Mouse (Mus musculus) kidney, postnatal 0 days (tissue): ENCODE measurements at regions not wholly inside any gene's neighbourhood (a gene's known extent, or its start where the extent isn't known, plus 50 kb on each side); places are given as distances from the start of the nearest gene placed in this dataset.

ENCODE experiments used
- ATAC-seq: fragments of 200-750 bp; cut with Nextera tagmentation; replicated peaks from 2 replicates; pipeline ENCODE4 v1.8.0; 2017; ENCODE audit warnings: low read depth, moderate number of reproducible peaks, moderate TSS enrichment, moderate library complexity; ENCODE audit not compliant: low FRiP score
- DNase-seq: peaks from one replicate; pipeline ENCODE4 v3.0.0-alpha.2; 2016; ENCODE audit warnings: low spot score
- H3K27ac ChIP-seq: fragments of 300-500 bp; sonication (generic); 2 replicates; pipeline ENCODE4 v1.5.1; 2014; ENCODE audit warnings: mild to moderate bottlenecking
- H3K27me3 ChIP-seq: fragments of 300-500 bp; sonication (generic); 2 replicates; pipeline ENCODE4 v1.6.1; 2014; ENCODE audit warnings: low read length, mixed read lengths; ENCODE audit not compliant: insufficient read depth
- H3K36me3 ChIP-seq: fragments of 300-500 bp; sonication (generic); 2 replicates; pipeline ENCODE4 v1.6.1; 2014; ENCODE audit warnings: low read length, mixed read lengths; ENCODE audit not compliant: insufficient read depth
- H3K4me1 ChIP-seq: fragments of 300-500 bp; sonication (generic); replicated peaks from 2 replicates; pipeline ENCODE4 v1.6.1; 2014; ENCODE audit warnings: antibody characterized with exemption, low read length, mixed read lengths; ENCODE audit not compliant: insufficient read depth
- H3K4me2 ChIP-seq: fragments of 300-500 bp; sonication (generic); 2 replicates; pipeline ENCODE4 v1.6.1; 2014; ENCODE audit warnings: mild to moderate bottlenecking, low read length, moderate library complexity, mixed read lengths
- H3K4me3 ChIP-seq: fragments of 300-500 bp; sonication (generic); replicated peaks from 2 replicates; pipeline ENCODE4 v1.5.1; 2014; ENCODE audit warnings: low read depth, low read length
- H3K9ac ChIP-seq: fragments of 300-500 bp; sonication (generic); 2 replicates; pipeline ENCODE4 v1.6.1; 2014; ENCODE audit warnings: low read depth, low read length
- H3K9me3 ChIP-seq: fragments of 300-500 bp; sonication (generic); replicated peaks from 2 replicates; pipeline ENCODE4 v1.6.1; 2016; ENCODE audit warnings: low read length, inconsistent platforms, mixed read lengths
- CTCF ChIP-seq: IDR thresholded peaks from 2 replicates; pipeline ENCODE4 v1.5.1; 2016; ENCODE audit warnings: antibody characterized with exemption, low read depth, mild to moderate bottlenecking, moderate library complexity
- WGBS: fragments of 180-500 bp; shearing (Covaris S2); extraction: QIAGEN DNeasy Blood & Tissue Kit; methylation state at CpG from one replicate; pipeline ENCODE4 v1.1.7; 2014; 5-methylcytosine and 5-hydroxymethylcytosine counted together

DNA sequence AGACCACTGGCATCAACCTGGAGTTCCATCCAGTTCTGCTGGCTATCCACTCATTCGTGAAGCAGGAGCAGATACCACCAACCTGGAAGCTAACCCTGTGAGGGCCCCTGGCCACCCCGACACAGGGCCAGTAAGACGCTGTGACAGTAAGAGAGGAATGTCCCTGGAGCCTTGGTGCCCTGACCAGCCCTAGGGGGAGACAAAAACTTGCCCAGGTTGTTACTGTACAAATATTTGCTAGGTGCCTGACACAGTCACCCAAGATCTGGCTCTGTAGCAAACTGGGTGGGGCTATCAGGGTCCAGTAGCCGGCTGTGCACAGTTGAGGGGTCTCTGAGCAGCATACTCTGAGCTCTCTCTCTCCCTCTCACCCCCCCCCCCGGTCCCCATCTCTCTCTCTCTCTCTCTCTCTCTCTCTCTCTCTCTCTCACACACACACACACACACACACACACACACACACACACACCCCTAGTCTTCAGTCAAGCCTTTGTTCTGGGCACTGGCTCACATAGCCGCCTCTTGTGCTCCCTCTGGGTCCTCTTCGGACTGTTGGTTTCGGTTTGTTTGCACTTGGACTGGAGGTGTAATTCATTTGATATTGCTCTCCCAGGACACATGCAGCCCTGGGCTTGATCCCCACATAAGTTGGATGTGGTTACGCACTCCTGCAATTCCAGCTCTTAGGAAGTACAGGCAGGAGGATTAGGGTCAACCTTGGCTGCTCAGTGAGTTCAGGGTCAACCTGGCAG, 131.7 kb downstream of the Inhbb start:
- no peaks in the 10 kb centered on the region for H3K9me3 ChIP-seq
- H3K27me3 ChIP-seq = no peaks in the 10 kb centered on the region
- H3K4me2 ChIP-seq = peak overlapping the region; percentile 37
- DNase-seq (peak; percentile 52), ATAC-seq (no peak; the same call in 1 of the 2 replicates)
- no peak overlapping the region; the same call in 1 of the 2 replicates for H3K4me3 ChIP-seq
- no peak overlapping the region for H3K27ac ChIP-seq
- no peak overlapping the region for H3K9ac ChIP-seq
- no peak for TF ChIP-seq CTCF
- H3K36me3 ChIP-seq = no peaks in the 10 kb centered on the region
- WGBS = 38% methylated on average over 8 of the region's 9 CpGs
- no peaks in the 10 kb centered on the region for H3K4me1 ChIP-seq

DNA sequence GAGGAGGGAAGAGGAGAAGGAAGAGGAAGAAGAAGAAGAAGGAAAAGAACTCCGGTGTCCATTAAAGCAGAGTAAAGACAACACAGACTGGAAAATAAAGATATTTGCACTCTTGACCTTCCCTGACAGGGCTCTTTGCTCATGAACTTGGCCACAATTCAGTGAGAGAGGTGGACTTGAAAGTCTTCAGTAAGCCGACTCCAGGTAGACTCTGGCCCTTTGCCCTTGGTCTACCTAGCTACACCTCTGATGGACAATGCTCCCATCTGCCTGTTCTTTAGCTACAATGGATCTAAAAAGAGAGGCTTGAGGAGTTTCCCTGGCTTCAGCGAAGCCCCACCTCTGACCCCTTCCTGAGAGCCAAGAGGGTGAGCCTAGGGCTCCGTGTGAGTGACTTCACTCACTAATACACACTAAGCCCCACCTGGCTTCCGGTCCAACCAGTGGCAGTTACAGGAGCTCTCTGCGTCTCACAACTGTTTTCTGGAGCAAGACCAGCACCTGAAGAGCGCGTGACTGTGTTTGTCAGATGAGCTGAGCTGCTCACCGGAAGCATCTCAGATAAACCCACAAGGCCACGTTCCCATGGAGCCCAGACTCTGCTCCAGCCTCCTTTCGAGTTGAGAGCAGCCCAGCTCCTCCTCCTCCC, 132.4 kb downstream of the Inhbb start:
- Histone ChIP-seq H3K27ac (no peak overlapping the region), H3K27me3 (no peaks in the 10 kb centered on the region), H3K4me3 (no peak overlapping the region), H3K9ac (no peak overlapping the region), H3K36me3 (no peaks in the 10 kb centered on the region), H3K9me3 (no peaks in the 10 kb centered on the region), H3K4me2 (no peak overlapping the region), H3K4me1 (no peaks in the 10 kb centered on the region)
- 74% methylated on average over 11 of the region's 11 CpGs for WGBS
- no peak; the same call in 1 of the 2 replicates for ATAC-seq
- no peak for DNase-seq
- no peak for TF ChIP-seq CTCF

DNA sequence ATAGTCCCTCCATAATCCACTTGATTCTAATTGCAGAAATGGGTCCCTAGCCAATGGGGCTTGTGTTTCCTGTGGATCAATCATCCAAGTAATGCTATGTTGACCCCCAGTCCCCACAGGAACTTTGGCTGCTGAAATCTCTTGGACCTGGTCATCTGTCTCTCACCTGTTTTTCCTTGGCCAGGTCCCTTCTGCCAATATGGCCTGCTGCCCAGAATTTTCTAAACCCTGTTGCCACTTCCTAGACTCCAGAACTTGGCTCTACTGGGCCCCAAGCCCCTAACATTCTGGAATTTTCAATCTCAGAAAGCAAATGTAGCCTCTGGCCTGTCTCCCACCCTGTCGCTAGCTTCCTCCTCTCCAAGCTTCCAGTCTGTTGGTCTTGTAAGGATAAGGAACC, 139.6 kb downstream of the Inhbb start:
- 100% methylated on average over 1 of the region's 1 CpGs for WGBS
- ATAC-seq (no peak), DNase-seq (no peak)
- Histone ChIP-seq H3K4me2 (no peak overlapping the region), H3K4me1 (no peaks in the 10 kb centered on the region), H3K36me3 (no peaks in the 10 kb centered on the region), H3K27ac (no peak overlapping the region), H3K9ac (no peak overlapping the region), H3K4me3 (no peak overlapping the region), H3K27me3 (no peaks in the 10 kb centered on the region), H3K9me3 (no peaks in the 10 kb centered on the region)
- TF ChIP-seq CTCF = no peak

DNA sequence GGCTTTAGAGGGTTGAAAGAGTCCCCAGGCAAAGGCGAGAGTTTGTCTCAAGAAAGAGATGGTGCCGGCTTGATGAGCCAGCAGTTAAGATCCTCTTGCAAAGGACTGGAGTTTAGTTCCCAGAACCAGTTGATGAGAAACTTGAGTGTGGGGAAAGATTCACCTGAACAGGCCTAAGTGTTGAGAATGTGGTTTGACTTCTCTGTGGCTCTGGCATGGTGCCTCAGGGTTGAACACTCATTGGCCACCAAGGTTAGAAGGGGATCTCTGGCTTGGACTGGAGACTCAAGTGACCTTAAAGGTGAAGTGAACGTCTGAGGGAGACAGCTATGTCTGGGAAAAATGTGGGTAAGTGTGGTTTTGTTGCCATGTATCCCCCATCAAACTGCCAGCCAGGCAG, 142.8 kb downstream of the Inhbb start:
- no peak for DNase-seq
- Histone ChIP-seq H3K27ac (no peak overlapping the region), H3K4me2 (no peak overlapping the region), H3K36me3 (no peaks in the 10 kb centered on the region), H3K4me1 (no peaks in the 10 kb centered on the region), H3K27me3 (no peaks in the 10 kb centered on the region), H3K9me3 (no peaks in the 10 kb centered on the region), H3K4me3 (no peak overlapping the region), H3K9ac (no peak overlapping the region)
- WGBS = 77% methylated on average over 3 of the region's 3 CpGs
- TF ChIP-seq CTCF = no peak
- no peak for ATAC-seq

DNA sequence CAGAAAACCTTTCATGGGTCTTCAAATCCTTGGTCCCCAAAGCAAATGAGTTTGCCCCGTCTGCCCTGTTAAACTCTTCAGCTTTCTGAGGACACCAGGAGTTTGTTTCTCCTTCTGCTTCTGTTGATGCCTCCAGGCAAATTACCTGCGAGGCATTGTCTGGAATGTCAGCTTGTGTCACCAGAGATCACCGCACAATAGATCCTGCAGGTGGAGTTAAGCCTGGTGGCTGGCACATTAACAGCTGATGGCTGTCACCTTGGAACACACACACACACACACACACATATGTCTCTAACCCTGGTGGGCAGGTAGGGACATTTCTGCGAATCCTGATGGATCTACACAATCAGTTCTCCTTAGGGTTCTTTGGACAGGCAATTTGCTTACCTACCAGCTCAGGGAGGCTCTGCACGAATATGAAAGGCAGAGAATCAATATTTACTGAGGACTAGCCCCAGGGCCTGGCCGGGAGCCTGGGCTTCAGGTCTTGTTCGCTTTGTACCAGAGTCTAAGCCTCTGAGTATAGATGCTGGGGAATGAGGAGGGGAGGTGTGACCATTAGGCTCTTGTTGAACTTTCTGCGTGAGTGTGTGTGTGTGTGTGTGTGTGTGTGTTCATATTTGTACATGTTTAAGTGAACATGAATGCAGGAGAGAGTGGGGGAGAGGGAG, 143.4 kb downstream of the Inhbb start:
- H3K27ac ChIP-seq = no peak overlapping the region
- H3K4me3 ChIP-seq = no peak overlapping the region
- no peak overlapping the region for H3K4me2 ChIP-seq
- no peak for TF ChIP-seq CTCF
- no peak for ATAC-seq
- no peaks in the 10 kb centered on the region for H3K4me1 ChIP-seq
- no peak overlapping the region for H3K9ac ChIP-seq
- H3K27me3 ChIP-seq = no peaks in the 10 kb centered on the region
- H3K9me3 ChIP-seq = no peaks in the 10 kb centered on the region
- 88% methylated on average over 8 of the region's 8 CpGs for WGBS
- no peaks in the 10 kb centered on the region for H3K36me3 ChIP-seq
- DNase-seq = no peak

DNA sequence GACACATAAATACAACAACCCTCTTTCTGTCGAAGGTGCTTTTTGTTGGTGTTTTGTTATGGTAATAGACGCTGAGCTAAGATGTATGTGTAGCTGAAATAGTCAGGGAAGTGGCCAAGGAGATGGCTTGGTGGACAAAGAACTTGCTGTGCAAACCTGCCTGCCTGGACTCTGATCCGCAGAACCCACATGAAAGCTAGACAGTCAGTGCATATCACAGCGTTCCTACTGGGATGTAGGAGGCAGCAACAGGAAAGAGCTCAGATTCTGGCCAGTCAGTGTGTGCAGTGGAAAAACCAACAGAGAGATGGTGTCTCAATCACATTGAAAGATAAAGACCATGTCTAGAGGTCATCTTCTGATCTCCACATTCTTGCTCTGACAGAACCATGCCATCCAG, 144.1 kb downstream of the Inhbb start:
- no peak for TF ChIP-seq CTCF
- Histone ChIP-seq H3K4me3 (no peak overlapping the region), H3K4me2 (no peak overlapping the region), H3K27ac (no peak overlapping the region), H3K27me3 (no peaks in the 10 kb centered on the region), H3K9me3 (no peaks in the 10 kb centered on the region), H3K4me1 (no peaks in the 10 kb centered on the region), H3K36me3 (no peaks in the 10 kb centered on the region), H3K9ac (no peak overlapping the region)
- ATAC-seq = no peak
- WGBS = 78% methylated on average over 4 of the region's 4 CpGs
- no peak for DNase-seq
